Mouse (Mus musculus) heart, postnatal 0 days (tissue): Measurements from ENCODE around the gene Vps13c.

Experiments
- CTCF ChIP-seq: IDR thresholded peaks from 2 replicates; pipeline ENCODE4 v1.5.1; 2016; ENCODE audit warnings: antibody characterized with exemption, control low read depth, low read depth
- EP300 ChIP-seq: IDR thresholded peaks from 2 replicates; pipeline ENCODE4 v1.6.1; 2016; ENCODE audit warnings: antibody characterized with exemption, low read depth

DNA sequence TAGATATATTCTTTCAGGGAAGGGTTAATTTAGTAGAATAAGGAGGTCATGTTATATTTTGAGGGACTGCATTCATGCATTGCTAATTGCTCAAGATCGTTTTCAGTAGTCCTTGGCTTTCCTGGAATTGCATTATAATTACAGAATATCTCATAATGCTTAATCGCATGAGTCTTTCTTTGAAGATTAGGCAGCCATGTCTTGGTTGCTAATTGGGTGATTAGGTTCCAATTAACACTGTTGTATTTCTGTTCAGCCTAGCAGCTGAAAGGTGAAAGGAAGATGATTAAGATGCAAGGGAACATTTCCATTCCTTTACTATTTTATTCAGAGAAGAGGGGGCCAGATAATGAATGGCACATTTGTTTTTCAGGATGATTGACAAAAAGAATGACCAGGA, 97.1 kb downstream of the Vps13c start:
- TF ChIP-seq CTCF (no peak), EP300 (no peak)
